Mouse (Mus musculus) kidney, adult 8-10 months (tissue): ENCODE measurements around the gene Arhgap22.

ENCODE experiments used
- DNase-seq, 2 experiments: peaks; one replicate each; pipeline ENCODE4 v3.0.0; 2022

Arhgap22 gene

GRCm38 (mm10) chr14:33213823-33214766 lies at the start of gene Arhgap22:
Arhgap22 (plus strand) TSS chr14:33214026.
- peak; percentile 69 to 84 for DNase-seq

GRCm38 (mm10) chr14:33168750-33169149 lies 45.1 kb upstream of the Arhgap22 start:
- DNase-seq: no peak

GRCm38 (mm10) chr14:33171942-33172341 lies 41.9 kb upstream of the Arhgap22 start:
- DNase-seq: no peak

GRCm38 (mm10) chr14:33175059-33175821 lies 38.6 kb upstream of the Arhgap22 start:
- no peak for DNase-seq

- no peak for DNase-seq
Measured at GRCm38 (mm10) chr14:33180102-33180501, 33.7 kb upstream of the Arhgap22 start.

GRCm38 (mm10) chr14:33185068-33185800 lies 28.6 kb upstream of the Arhgap22 start, which contains the start of gene Wdfy4:
Wdfy4 (minus strand) TSS chr14:33185508.
- peak in 1 of 2 experiments; percentile 6 for DNase-seq

- no peak for DNase-seq
Measured at GRCm38 (mm10) chr14:33187201-33187600, 26.6 kb upstream of the Arhgap22 start.

GRCm38 (mm10) chr14:33189230-33189629 lies 24.6 kb upstream of the Arhgap22 start:
- DNase-seq: no peak

GRCm38 (mm10) chr14:33189849-33190423 lies 23.9 kb upstream of the Arhgap22 start:
- no peak for DNase-seq

GRCm38 (mm10) chr14:33190646-33191045 lies 23.2 kb upstream of the Arhgap22 start:
- no peak for DNase-seq

- no peak for DNase-seq
Measured at GRCm38 (mm10) chr14:33193762-33194161, 20.1 kb upstream of the Arhgap22 start.

GRCm38 (mm10) chr14:33194241-33194640 lies 19.6 kb upstream of the Arhgap22 start:
- no peak for DNase-seq

- no peak for DNase-seq
Measured at GRCm38 (mm10) chr14:33202161-33202560, 11.7 kb upstream of the Arhgap22 start.

GRCm38 (mm10) chr14:33202885-33203284 lies 10.9 kb upstream of the Arhgap22 start:
- DNase-seq: no peak

GRCm38 (mm10) chr14:33203777-33204176 lies 10.0 kb upstream of the Arhgap22 start:
- no peak for DNase-seq

- DNase-seq: no peak
Measured at GRCm38 (mm10) chr14:33205280-33205965, 8.4 kb upstream of the Arhgap22 start.

- DNase-seq: peak in 1 of 2 experiments; percentile 30
Measured at GRCm38 (mm10) chr14:33207011-33207410, 6.8 kb upstream of the Arhgap22 start.

- no peak for DNase-seq
Measured at GRCm38 (mm10) chr14:33208331-33208730, 5.5 kb upstream of the Arhgap22 start.

GRCm38 (mm10) chr14:33210806-33211205 lies 3.0 kb upstream of the Arhgap22 start:
- no peak for DNase-seq

- DNase-seq: peak; percentile 34 to 41
Measured at GRCm38 (mm10) chr14:33212271-33212957, 1.4 kb upstream of the Arhgap22 start.

GRCm38 (mm10) chr14:33212958-33213309 lies 892 bp upstream of the Arhgap22 start:
- DNase-seq: no peak
